Mouse (Mus musculus) B cell, adult 62 days (primary cell): Measurements from ENCODE around the gene Ppp1cb. TPM values are rescaled to one million over a fixed set of nuclear protein-coding genes. Genes with fewer than 3 reads are reported as not detected.

Source experiments
- total RNA-seq: library from RNA; stranded (reverse); gene quantifications from 4 replicates; pipeline ENCODE4 v1.2.4, GENCODE M21; 2023

Gene Ppp1cb
- total RNA-seq = 180 to 222 TPM (median 213 TPM) in 4 replicates

GRCm38 (mm10) chr5:32458408-32459143, at the start of gene Ppp1cb:
Gene Ppp1cb, plus strand, starts transcription at chr5:32458843.

Other genes with a start within 250 kb of the Ppp1cb start
- gene Plb1, start 226.1 kb upstream of the Ppp1cb start, total RNA-seq = not detected in 4 replicates
- gene Yes1, start 152.3 kb downstream of the Ppp1cb start, total RNA-seq = 1.1 to 2.0 TPM (median 1.8 TPM) in 4 replicates